Mouse (Mus musculus) forebrain, embryonic 15.5 days (tissue): ENCODE measurements around the gene Jarid2. TPM values are rescaled to one million over a fixed set of nuclear protein-coding genes. Genes with fewer than 3 reads are reported as not detected.
A peak's percentile ranks its signal among the peaks of the same experiment; 100 is the strongest.

Source experiments
- ATAC-seq: fragments of 200-750 bp; cut with Nextera tagmentation; replicated peaks from 2 replicates; pipeline ENCODE4 v1.8.0; 2017; ENCODE audit warnings: mild to moderate bottlenecking, moderate TSS enrichment, moderate library complexity
- H3K27ac ChIP-seq: fragments of 300-500 bp; sonication (generic); replicated peaks from 2 replicates; pipeline ENCODE4 v1.5.1; 2015; ENCODE audit warnings: mild to moderate bottlenecking, inconsistent platforms
- H3K27me3 ChIP-seq: fragments of 300-500 bp; sonication (generic); 2 replicates; pipeline ENCODE4 v1.6.1; 2015; ENCODE audit warnings: inconsistent platforms
- H3K36me3 ChIP-seq: fragments of 300-500 bp; sonication (generic); 2 replicates; pipeline ENCODE4 v1.6.1; 2015; ENCODE audit warnings: mild to moderate bottlenecking, inconsistent platforms
- H3K4me1 ChIP-seq: fragments of 300-500 bp; sonication (generic); 2 replicates; pipeline ENCODE4 v1.6.1; 2015; ENCODE audit warnings: inconsistent platforms
- H3K4me2 ChIP-seq: fragments of 300-500 bp; sonication (generic); replicated peaks from 2 replicates; pipeline ENCODE4 v1.6.1; 2015; ENCODE audit warnings: mild to moderate bottlenecking, inconsistent platforms
- H3K4me3 ChIP-seq: fragments of 300-500 bp; sonication (generic); 2 replicates; pipeline ENCODE4 v1.5.1; 2015; ENCODE audit warnings: mild to moderate bottlenecking, inconsistent platforms
- H3K9ac ChIP-seq: fragments of 300-500 bp; sonication (generic); replicated peaks from 2 replicates; pipeline ENCODE4 v1.6.1; 2015; ENCODE audit warnings: mild to moderate bottlenecking, inconsistent platforms
- H3K9me3 ChIP-seq: fragments of 300-500 bp; sonication (generic); 2 replicates; pipeline ENCODE4 v1.6.1; 2016; ENCODE audit warnings: inconsistent platforms
- WGBS: fragments of 180-500 bp; shearing (Covaris S2); methylation state at CpG from one replicate; pipeline ENCODE4 v1.1.7; 2015; ENCODE audit warnings: mixed read lengths; 5-methylcytosine and 5-hydroxymethylcytosine counted together
- polyA plus RNA-seq: library from polyadenylated mRNA; unstranded; fragments of >200 nt; fragmentation: Nextera tagmentation; extraction: Ambion mirVana; gene quantifications from 2 replicates; pipeline ENCODE4 v1.2.1, GENCODE M21; 2015

Jarid2 gene
- polyA plus RNA-seq, 1 experiment from 2014 or later: 34.2 TPM

- no peak overlapping the region for H3K9ac ChIP-seq
- 17% methylated on average over 3 of the region's 3 CpGs for WGBS
- peaks cover 42% of the 10 kb centered on the region for H3K4me1 ChIP-seq
- H3K36me3 ChIP-seq: no peaks in the 10 kb centered on the region
- no peak overlapping the region for H3K27ac ChIP-seq
- no peak overlapping the region for H3K4me2 ChIP-seq
- ATAC-seq: peak; percentile 62; the same call in 1 of the 2 replicates
- no peaks in the 10 kb centered on the region for H3K9me3 ChIP-seq
- H3K27me3 ChIP-seq: no peaks in the 10 kb centered on the region
- no peak overlapping the region for H3K4me3 ChIP-seq
Measured at GRCm38 (mm10) chr13:44792361-44792892, 63.2 kb downstream of the Jarid2 start.

GRCm38 (mm10) chr13:44795891-44796290, 66.6 kb downstream of the Jarid2 start:
- Histone ChIP-seq H3K9me3 (no peaks in the 10 kb centered on the region), H3K9ac (no peak overlapping the region), H3K27ac (no peak overlapping the region), H3K36me3 (no peaks in the 10 kb centered on the region), H3K4me1 (peaks cover 48% of the 10 kb centered on the region), H3K27me3 (no peaks in the 10 kb centered on the region), H3K4me3 (no peak overlapping the region), H3K4me2 (no peak overlapping the region)
- WGBS: 8% methylated on average over 3 of the region's 3 CpGs
- ATAC-seq: peak; percentile 70; the same call in 1 of the 2 replicates

GRCm38 (mm10) chr13:44796775-44797174, 67.5 kb downstream of the Jarid2 start:
- Histone ChIP-seq H3K9ac (no peak overlapping the region), H3K4me2 (no peak overlapping the region), H3K4me3 (no peak overlapping the region), H3K9me3 (no peaks in the 10 kb centered on the region), H3K27me3 (no peaks in the 10 kb centered on the region), H3K27ac (no peak overlapping the region), H3K36me3 (no peaks in the 10 kb centered on the region), H3K4me1 (peaks cover 44% of the 10 kb centered on the region)
- 58% methylated on average over 2 of the region's 2 CpGs for WGBS
- ATAC-seq: no peak

GRCm38 (mm10) chr13:44798280-44798679, 69.0 kb downstream of the Jarid2 start:
- Histone ChIP-seq H3K27me3 (no peaks in the 10 kb centered on the region), H3K4me2 (no peak overlapping the region), H3K9me3 (no peaks in the 10 kb centered on the region), H3K27ac (no peak overlapping the region), H3K36me3 (no peaks in the 10 kb centered on the region), H3K4me3 (no peak overlapping the region), H3K9ac (no peak overlapping the region), H3K4me1 (peaks cover 29% of the 10 kb centered on the region)
- WGBS: 88% methylated on average over 3 of the region's 3 CpGs
- no peak for ATAC-seq

GRCm38 (mm10) chr13:44799166-44799565, 69.9 kb downstream of the Jarid2 start:
- H3K4me3 ChIP-seq: no peak overlapping the region

GRCm38 (mm10) chr13:44800059-44800458, 70.8 kb downstream of the Jarid2 start:
- no peaks in the 10 kb centered on the region for H3K36me3 ChIP-seq
- no peaks in the 10 kb centered on the region for H3K27me3 ChIP-seq
- H3K27ac ChIP-seq: no peak overlapping the region
- peaks cover 20% of the 10 kb centered on the region for H3K4me1 ChIP-seq
- H3K9ac ChIP-seq: no peak overlapping the region
- no peaks in the 10 kb centered on the region for H3K9me3 ChIP-seq
- H3K4me2 ChIP-seq: no peak overlapping the region
- 81% methylated on average over 7 of the region's 7 CpGs for WGBS
- H3K4me3 ChIP-seq: no peak overlapping the region
- no peak for ATAC-seq

More at GRCm38 (mm10) chr13:44799166-44799565, 69.9 kb downstream of the Jarid2 start:
- Histone ChIP-seq H3K27me3 (no peaks in the 10 kb centered on the region), H3K27ac (no peak overlapping the region), H3K4me2 (no peak overlapping the region), H3K9me3 (no peaks in the 10 kb centered on the region), H3K36me3 (no peaks in the 10 kb centered on the region), H3K9ac (no peak overlapping the region), H3K4me1 (peaks cover 26% of the 10 kb centered on the region)
- ATAC-seq: no peak

GRCm38 (mm10) chr13:44804876-44805275, 75.6 kb downstream of the Jarid2 start:
- Histone ChIP-seq H3K9ac (no peak overlapping the region), H3K4me3 (no peak overlapping the region), H3K4me1 (peaks cover 5% of the 10 kb centered on the region), H3K4me2 (no peak overlapping the region), H3K27me3 (no peaks in the 10 kb centered on the region), H3K36me3 (no peaks in the 10 kb centered on the region), H3K27ac (no peak overlapping the region), H3K9me3 (no peaks in the 10 kb centered on the region)
- WGBS: 18% methylated on average over 1 of the region's 1 CpGs
- no peak for ATAC-seq

GRCm38 (mm10) chr13:44808307-44808706, 79.0 kb downstream of the Jarid2 start:
- Histone ChIP-seq H3K4me2 (no peak overlapping the region), H3K27ac (no peak overlapping the region), H3K4me3 (no peak overlapping the region), H3K9me3 (no peaks in the 10 kb centered on the region), H3K36me3 (no peaks in the 10 kb centered on the region), H3K9ac (no peak overlapping the region), H3K4me1 (0 out of 2 replicates have a peak, but pooled peaks cover 5% of the 10 kb centered on the region), H3K27me3 (no peaks in the 10 kb centered on the region)
- ATAC-seq: no peak
- WGBS: 74% methylated on average over 1 of the region's 1 CpGs

GRCm38 (mm10) chr13:44811021-44811420, 81.7 kb downstream of the Jarid2 start:
- Histone ChIP-seq H3K36me3 (no peaks in the 10 kb centered on the region), H3K4me2 (no peak overlapping the region), H3K9me3 (no peaks in the 10 kb centered on the region), H3K27ac (no peak overlapping the region), H3K4me3 (no peak overlapping the region), H3K9ac (no peak overlapping the region), H3K4me1 (peaks cover 24% of the 10 kb centered on the region), H3K27me3 (no peaks in the 10 kb centered on the region)
- no peak for ATAC-seq
- 67% methylated on average over 2 of the region's 2 CpGs for WGBS

- Histone ChIP-seq H3K27ac (no peak overlapping the region), H3K4me3 (no peak overlapping the region), H3K9ac (no peak overlapping the region), H3K9me3 (no peaks in the 10 kb centered on the region), H3K4me1 (peaks cover 26% of the 10 kb centered on the region), H3K4me2 (no peak overlapping the region), H3K36me3 (no peaks in the 10 kb centered on the region), H3K27me3 (no peaks in the 10 kb centered on the region)
- ATAC-seq: no peak
- 88% methylated on average over 10 of the region's 10 CpGs for WGBS
Measured at GRCm38 (mm10) chr13:44811601-44812000, 82.3 kb downstream of the Jarid2 start.

GRCm38 (mm10) chr13:44812381-44812780, 83.1 kb downstream of the Jarid2 start:
- Histone ChIP-seq H3K4me3 (no peak overlapping the region), H3K27ac (no peak overlapping the region), H3K9ac (no peak overlapping the region), H3K9me3 (no peaks in the 10 kb centered on the region), H3K4me1 (peaks cover 26% of the 10 kb centered on the region), H3K36me3 (no peaks in the 10 kb centered on the region), H3K4me2 (no peak overlapping the region), H3K27me3 (no peaks in the 10 kb centered on the region)
- ATAC-seq: no peak
- WGBS: 73% methylated on average over 5 of the region's 5 CpGs

GRCm38 (mm10) chr13:44819400-44819799, 90.1 kb downstream of the Jarid2 start:
- Histone ChIP-seq H3K9ac (no peak overlapping the region), H3K36me3 (no peaks in the 10 kb centered on the region), H3K4me2 (no peak overlapping the region), H3K27ac (0 out of 2 replicates have a peak overlapping the region, but pooled peaks have one; percentile 3), H3K9me3 (no peaks in the 10 kb centered on the region), H3K4me3 (no peak overlapping the region), H3K27me3 (no peaks in the 10 kb centered on the region), H3K4me1 (peaks cover 31% of the 10 kb centered on the region)
- no peak for ATAC-seq
- WGBS: 6% methylated on average over 4 of the region's 4 CpGs

- Histone ChIP-seq H3K27ac (no peak overlapping the region), H3K4me2 (no peak overlapping the region), H3K27me3 (no peaks in the 10 kb centered on the region), H3K4me1 (peaks cover 13% of the 10 kb centered on the region), H3K36me3 (no peaks in the 10 kb centered on the region), H3K4me3 (no peak overlapping the region), H3K9me3 (no peaks in the 10 kb centered on the region), H3K9ac (no peak overlapping the region)
- no peak for ATAC-seq
Measured at GRCm38 (mm10) chr13:44822578-44822977, 93.3 kb downstream of the Jarid2 start.
